Mouse (Mus musculus): ENCODE measurements around the gene Tgfbi. TPM values are rescaled to one million over a fixed set of nuclear protein-coding genes. Genes with fewer than 3 reads are reported as not detected.
A peak's percentile ranks its signal among the peaks of the same experiment; 100 is the strongest.

Gene Tgfbi
- polyA plus RNA-seq, 1 experiment from 2014 or later: 133 TPM

- Histone ChIP-seq H3K4me1 (ENCODE audit: insufficient read depth, low read length) (no peaks in the 10 kb centered on the region; the same call in 1 of the 2 replicates), H3K36me3 (ENCODE audit: insufficient read depth, low read length) (peaks cover 38% of the 10 kb centered on the region; the same call in 1 of the 2 replicates), H3K27me3 (ENCODE audit: insufficient read depth, low read length) (no peaks in the 10 kb centered on the region), H3K27ac (ENCODE audit: low read length) (no peak overlapping the region), H3K4me2 (replicated peaks; ENCODE audit: low read depth, low read length) (no peak overlapping the region), H3K4me3 (ENCODE audit: low read length) (no peak overlapping the region), H3K9ac (replicated peaks; ENCODE audit: low read length) (no peak overlapping the region), H3K9me3 (ENCODE audit: low read length) (no peaks in the 10 kb centered on the region)
- ATAC-seq (ENCODE audit: low FRiP score, low TSS enrichment): no peak
- 79% methylated on average over 6 of the region's 6 CpGs for WGBS
Observed at GRCm38 (mm10) chr13:56626524-56626923, 17.2 kb downstream of the Tgfbi start.

- no peak overlapping the region for H3K4me3 ChIP-seq (ENCODE audit: low read length)
- H3K9me3 ChIP-seq (ENCODE audit: low read length): no peaks in the 10 kb centered on the region
- H3K4me2 ChIP-seq (replicated peaks; ENCODE audit: low read depth, low read length): no peak overlapping the region
- H3K36me3 ChIP-seq (ENCODE audit: insufficient read depth, low read length): peaks cover 45% of the 10 kb centered on the region
- no peaks in the 10 kb centered on the region for H3K27me3 ChIP-seq (ENCODE audit: insufficient read depth, low read length)
- 81% methylated on average over 4 of the region's 4 CpGs for WGBS
- peaks cover 17% of the 10 kb centered on the region for H3K4me1 ChIP-seq (ENCODE audit: insufficient read depth, low read length)
- H3K9ac ChIP-seq (replicated peaks; ENCODE audit: low read length): no peak overlapping the region
- no peak overlapping the region for H3K27ac ChIP-seq (ENCODE audit: low read length)
- ATAC-seq (ENCODE audit: low FRiP score, low TSS enrichment): no peak
Observed at GRCm38 (mm10) chr13:56630081-56630480, 20.8 kb downstream of the Tgfbi start.

GRCm38 (mm10) chr13:56630552-56630951, 21.2 kb downstream of the Tgfbi start:
- H3K9me3 ChIP-seq (ENCODE audit: low read length): no peaks in the 10 kb centered on the region
- no peak overlapping the region for H3K4me2 ChIP-seq (replicated peaks; ENCODE audit: low read depth, low read length)
- 44% methylated on average over 6 of the region's 6 CpGs for WGBS
- no peak overlapping the region for H3K27ac ChIP-seq (ENCODE audit: low read length)
- peaks cover 22% of the 10 kb centered on the region for H3K4me1 ChIP-seq (ENCODE audit: insufficient read depth, low read length)
- peaks cover 41% of the 10 kb centered on the region for H3K36me3 ChIP-seq (ENCODE audit: insufficient read depth, low read length)
- ATAC-seq (ENCODE audit: low FRiP score, low TSS enrichment): no peak
- H3K9ac ChIP-seq (replicated peaks; ENCODE audit: low read length): no peak overlapping the region
- no peak overlapping the region for H3K4me3 ChIP-seq (ENCODE audit: low read length)
- H3K27me3 ChIP-seq (ENCODE audit: insufficient read depth, low read length): no peaks in the 10 kb centered on the region

DNA sequence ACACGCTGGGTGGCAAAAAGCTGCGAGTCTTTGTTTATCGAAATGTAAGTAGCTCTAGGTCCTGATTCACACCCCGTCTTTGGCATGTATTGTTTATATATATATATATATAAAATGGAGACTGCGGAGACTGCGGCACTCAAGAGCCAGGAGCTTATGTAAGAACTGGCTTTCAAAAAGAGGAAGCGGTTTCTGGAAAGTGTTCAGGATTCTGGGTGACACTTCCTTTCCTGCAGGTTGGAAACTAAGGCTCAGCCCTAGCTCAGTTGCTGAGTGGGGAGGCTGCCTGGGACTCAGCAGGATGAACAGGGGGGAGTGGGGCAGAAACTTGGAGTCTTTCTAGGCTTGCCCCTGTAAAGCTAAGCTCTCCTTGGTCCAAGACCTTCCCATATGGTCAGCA, 22.0 kb downstream of the Tgfbi start:
- no peaks in the 10 kb centered on the region for H3K9me3 ChIP-seq (ENCODE audit: low read length)
- no peak overlapping the region for H3K4me2 ChIP-seq (replicated peaks; ENCODE audit: low read depth, low read length)
- no peak for ATAC-seq (ENCODE audit: low FRiP score, low TSS enrichment)
- H3K9ac ChIP-seq (replicated peaks; ENCODE audit: low read length): no peak overlapping the region
- H3K4me1 ChIP-seq (ENCODE audit: insufficient read depth, low read length): peaks cover 28% of the 10 kb centered on the region
- H3K4me3 ChIP-seq (ENCODE audit: low read length): no peak overlapping the region
- H3K27me3 ChIP-seq (ENCODE audit: insufficient read depth, low read length): no peaks in the 10 kb centered on the region
- H3K27ac ChIP-seq (ENCODE audit: low read length): no peak overlapping the region
- 87% methylated on average over 7 of the region's 7 CpGs for WGBS
- peaks cover 39% of the 10 kb centered on the region for H3K36me3 ChIP-seq (ENCODE audit: insufficient read depth, low read length)

GRCm38 (mm10) chr13:56634139-56634615, 24.9 kb downstream of the Tgfbi start:
- WGBS: 2% methylated on average over 7 of the region's 7 CpGs
- Histone ChIP-seq H3K4me2 (replicated peaks; ENCODE audit: low read depth, low read length) (no peak overlapping the region; the same call in 1 of the 2 replicates), H3K4me1 (ENCODE audit: insufficient read depth, low read length) (peaks cover 28% of the 10 kb centered on the region), H3K4me3 (ENCODE audit: low read length) (no peak overlapping the region), H3K27ac (ENCODE audit: low read length) (peak overlapping the region; percentile 90), H3K9ac (replicated peaks; ENCODE audit: low read length) (no peak overlapping the region), H3K9me3 (ENCODE audit: low read length) (no peaks in the 10 kb centered on the region), H3K36me3 (ENCODE audit: insufficient read depth, low read length) (peaks cover 26% of the 10 kb centered on the region), H3K27me3 (ENCODE audit: insufficient read depth, low read length) (no peaks in the 10 kb centered on the region)
- ATAC-seq (ENCODE audit: low FRiP score, low TSS enrichment): peak; percentile 89

DNA sequence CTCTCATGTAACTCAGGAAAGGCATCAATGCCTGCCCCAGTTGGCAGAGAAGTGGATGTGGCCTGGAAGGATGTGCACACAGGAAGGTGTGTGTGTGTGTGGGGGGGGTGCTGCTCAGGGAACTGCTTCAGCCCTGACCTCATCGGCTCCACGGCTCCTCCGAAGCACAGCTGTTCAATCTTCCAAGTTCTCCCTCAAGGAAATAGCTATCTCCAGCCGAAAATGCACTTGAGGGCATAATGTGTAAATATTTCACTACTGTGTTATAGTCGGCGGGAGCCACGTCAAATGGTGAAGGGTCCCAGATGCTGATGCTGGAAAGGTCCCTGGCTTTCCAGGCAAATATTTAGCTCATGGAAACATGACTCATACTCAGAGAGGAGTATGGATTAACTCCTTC, 25.6 kb downstream of the Tgfbi start:
- peak; percentile 68 for ATAC-seq (ENCODE audit: low FRiP score, low TSS enrichment)
- Histone ChIP-seq H3K4me3 (ENCODE audit: low read length) (no peak overlapping the region), H3K36me3 (ENCODE audit: insufficient read depth, low read length) (peaks cover 25% of the 10 kb centered on the region), H3K27ac (ENCODE audit: low read length) (peak overlapping the region; percentile 90), H3K4me2 (replicated peaks; ENCODE audit: low read depth, low read length) (peak overlapping the region; percentile 19), H3K9ac (replicated peaks; ENCODE audit: low read length) (0 out of 2 replicates have a peak overlapping the region, but pooled peaks have one; percentile 10), H3K4me1 (ENCODE audit: insufficient read depth, low read length) (peaks cover 28% of the 10 kb centered on the region), H3K9me3 (ENCODE audit: low read length) (no peaks in the 10 kb centered on the region), H3K27me3 (ENCODE audit: insufficient read depth, low read length) (no peaks in the 10 kb centered on the region)
- WGBS: 4% methylated on average over 7 of the region's 7 CpGs

DNA sequence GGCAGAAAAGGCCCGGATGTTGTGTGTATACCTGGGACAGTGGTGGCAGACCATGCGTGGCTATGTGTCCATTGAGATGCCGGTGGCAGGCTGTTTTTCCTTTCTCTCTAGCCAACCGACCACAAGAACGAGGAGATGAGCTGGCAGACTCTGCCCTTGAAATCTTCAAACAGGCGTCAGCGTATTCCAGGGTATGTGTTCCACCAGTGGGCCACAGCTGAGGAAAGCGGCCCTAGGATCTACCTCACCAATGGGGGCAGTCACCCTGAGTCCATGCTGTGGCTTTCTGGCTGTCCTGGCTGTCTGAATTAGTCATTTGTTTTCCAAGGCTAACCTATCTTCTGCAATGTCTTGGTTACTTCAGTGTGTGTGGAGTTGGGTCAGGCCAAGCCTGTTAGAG, 27.7 kb downstream of the Tgfbi start:
- Histone ChIP-seq H3K9ac (replicated peaks; ENCODE audit: low read length) (no peak overlapping the region), H3K9me3 (ENCODE audit: low read length) (no peaks in the 10 kb centered on the region), H3K27ac (ENCODE audit: low read length) (no peak overlapping the region), H3K36me3 (ENCODE audit: insufficient read depth, low read length) (peaks cover 20% of the 10 kb centered on the region), H3K4me3 (ENCODE audit: low read length) (no peak overlapping the region), H3K4me2 (replicated peaks; ENCODE audit: low read depth, low read length) (no peak overlapping the region), H3K4me1 (ENCODE audit: insufficient read depth, low read length) (peaks cover 28% of the 10 kb centered on the region), H3K27me3 (ENCODE audit: insufficient read depth, low read length) (no peaks in the 10 kb centered on the region)
- no peak for ATAC-seq (ENCODE audit: low FRiP score, low TSS enrichment)
- 91% methylated on average over 8 of the region's 8 CpGs for WGBS

GRCm38 (mm10) chr13:56641746-56642145, 32.4 kb downstream of the Tgfbi start:
- H3K4me2 ChIP-seq (replicated peaks; ENCODE audit: low read depth, low read length): no peak overlapping the region
- peaks cover 11% of the 10 kb centered on the region; the same call in 1 of the 2 replicates for H3K4me1 ChIP-seq (ENCODE audit: insufficient read depth, low read length)
- no peak overlapping the region for H3K27ac ChIP-seq (ENCODE audit: low read length)
- peaks cover 6% of the 10 kb centered on the region; the same call in 1 of the 2 replicates for H3K36me3 ChIP-seq (ENCODE audit: insufficient read depth, low read length)
- WGBS: 87% methylated on average over 2 of the region's 2 CpGs
- H3K27me3 ChIP-seq (ENCODE audit: insufficient read depth, low read length): no peaks in the 10 kb centered on the region
- no peak for ATAC-seq (ENCODE audit: low FRiP score, low TSS enrichment)
- H3K9me3 ChIP-seq (ENCODE audit: low read length): peaks cover 3% of the 10 kb centered on the region; the same call in 1 of the 2 replicates
- H3K4me3 ChIP-seq (ENCODE audit: low read length): no peak overlapping the region
- no peak overlapping the region for H3K9ac ChIP-seq (replicated peaks; ENCODE audit: low read length)

GRCm38 (mm10) chr13:56644031-56644430, 34.7 kb downstream of the Tgfbi start:
- 62% methylated on average over 3 of the region's 3 CpGs for WGBS
- Histone ChIP-seq H3K4me2 (replicated peaks; ENCODE audit: low read depth, low read length) (no peak overlapping the region), H3K4me1 (ENCODE audit: insufficient read depth, low read length) (peaks cover 25% of the 10 kb centered on the region), H3K27me3 (ENCODE audit: insufficient read depth, low read length) (no peaks in the 10 kb centered on the region), H3K9me3 (ENCODE audit: low read length) (peaks cover 6% of the 10 kb centered on the region; the same call in 1 of the 2 replicates), H3K36me3 (ENCODE audit: insufficient read depth, low read length) (0 out of 2 replicates have a peak, but pooled peaks cover 3% of the 10 kb centered on the region), H3K9ac (replicated peaks; ENCODE audit: low read length) (no peak overlapping the region), H3K4me3 (ENCODE audit: low read length) (no peak overlapping the region), H3K27ac (ENCODE audit: low read length) (peak overlapping the region; percentile 35; the same call in 1 of the 2 replicates)
- no peak for ATAC-seq (ENCODE audit: low FRiP score, low TSS enrichment)

GRCm38 (mm10) chr13:56645744-56646143, 36.4 kb downstream of the Tgfbi start:
- H3K4me3 ChIP-seq (ENCODE audit: low read length): no peak overlapping the region
- no peak overlapping the region for H3K27ac ChIP-seq (ENCODE audit: low read length)
- peaks cover 25% of the 10 kb centered on the region for H3K4me1 ChIP-seq (ENCODE audit: insufficient read depth, low read length)
- no peak overlapping the region for H3K9ac ChIP-seq (replicated peaks; ENCODE audit: low read length)
- no peak overlapping the region for H3K4me2 ChIP-seq (replicated peaks; ENCODE audit: low read depth, low read length)
- peaks cover 6% of the 10 kb centered on the region; the same call in 1 of the 2 replicates for H3K9me3 ChIP-seq (ENCODE audit: low read length)
- 61% methylated on average over 6 of the region's 6 CpGs for WGBS
- H3K36me3 ChIP-seq (ENCODE audit: insufficient read depth, low read length): no peaks in the 10 kb centered on the region
- no peaks in the 10 kb centered on the region for H3K27me3 ChIP-seq (ENCODE audit: insufficient read depth, low read length)
- no peak for ATAC-seq (ENCODE audit: low FRiP score, low TSS enrichment)

Data from kidney, embryonic 16.5 days (tissue).